Mouse (Mus musculus): ENCODE measurements around the gene Kdm5b. TPM values are rescaled to one million over a fixed set of nuclear protein-coding genes. Genes with fewer than 3 reads are reported as not detected.
"Not testable (repeated sequence)": the region's sequence is repeated elsewhere in the genome, so short reads cannot be mapped to it uniquely, and the experiment has no call there.

The Kdm5b gene
- 94.7 and 102 TPM in 2 replicates for polyA plus RNA-seq (2014; fragmentation: Nextera tagmentation; extraction: Ambion mirVana)

DNA sequence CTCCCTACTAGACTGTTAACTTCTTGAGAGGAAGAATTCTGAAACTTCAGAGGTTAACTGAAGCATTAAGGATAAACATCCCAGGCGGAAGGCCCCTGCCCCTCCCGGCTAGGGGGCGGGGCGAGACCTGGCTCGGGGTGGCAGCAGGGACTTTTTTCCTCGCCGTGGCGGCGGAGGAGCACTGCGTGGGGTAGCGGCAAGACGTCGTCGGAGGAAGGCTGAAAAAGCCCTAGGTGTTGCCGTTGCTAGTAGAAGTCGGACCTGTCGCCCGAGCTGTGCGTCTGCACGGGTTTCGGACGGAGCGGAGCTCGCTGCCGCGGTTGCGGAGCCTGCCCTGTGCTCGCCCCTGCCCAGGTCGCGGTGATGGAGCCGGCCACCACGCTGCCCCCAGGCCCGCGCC lies at the start of gene Kdm5b:
TSS of gene Kdm5b (plus strand) at position 196 of the 400 bp plus-strand sequence.
- peak; percentile 20; the same call in 1 of the 2 replicates for ATAC-seq (ENCODE audit: low FRiP score)
- WGBS = under 1% methylated on average over 34 of the region's 34 CpGs
- Histone ChIP-seq H3K4me3 (ENCODE audit: low read depth, low read length) (peak within 1 kb of the TSS; percentile 98), H3K4me1 (replicated peaks; ENCODE audit: control insufficient read depth, insufficient read depth, low read length) (peaks cover 5% of the 10 kb centered on the region), H3K27ac (ENCODE audit: low read depth, low read length) (peak within 1 kb of the TSS; percentile 83), H3K4me2 (replicated peaks; ENCODE audit: low read depth, low read length) (peak within 1 kb of the TSS; percentile 57), H3K9me3 (ENCODE audit: control insufficient read depth, low read length) (no peaks in the 10 kb centered on the region), H3K36me3 (ENCODE audit: control insufficient read depth, insufficient read depth, low read length) (no peaks in the 10 kb centered on the region), H3K27me3 (ENCODE audit: control insufficient read depth, insufficient read depth, low read length) (no peaks in the 10 kb centered on the region), H3K9ac (ENCODE audit: low read depth, low read length) (peak within 1 kb of the TSS; percentile 100)
- DNase-seq (ENCODE audit: low spot score) = peak; percentile 91

DNA sequence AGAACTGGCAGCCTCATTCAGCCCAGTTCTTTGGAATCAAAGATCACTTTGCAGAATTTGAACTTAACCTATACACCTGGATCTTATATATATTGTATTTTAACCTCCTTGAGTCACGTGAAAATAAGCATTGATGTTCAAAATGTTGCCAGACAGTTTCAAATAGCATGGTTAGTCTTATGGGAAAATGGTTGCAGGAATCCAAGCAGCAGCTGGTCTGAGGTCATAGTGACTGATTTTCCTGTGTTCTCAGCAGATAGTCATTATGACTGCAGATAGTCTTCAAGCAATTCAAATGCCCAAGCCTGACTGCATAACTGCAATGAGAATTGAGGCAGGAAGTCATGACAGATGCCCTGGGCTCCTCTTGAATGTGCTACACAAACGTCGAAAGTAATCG lies 47.8 kb upstream of the Kdm5b start:
- 76% methylated on average over 4 of the region's 4 CpGs for WGBS
- DNase-seq (ENCODE audit: low spot score) (peak; percentile 7), ATAC-seq (ENCODE audit: low FRiP score) (no peak)
- Histone ChIP-seq H3K27me3 (ENCODE audit: control insufficient read depth, insufficient read depth, low read length) (peaks cover 15% of the 10 kb centered on the region; the same call in 1 of the 2 replicates), H3K4me2 (replicated peaks; ENCODE audit: low read depth, low read length) (no peak overlapping the region), H3K4me1 (replicated peaks; ENCODE audit: control insufficient read depth, insufficient read depth, low read length) (peaks cover 3% of the 10 kb centered on the region), H3K9me3 (ENCODE audit: control insufficient read depth, low read length) (no peaks in the 10 kb centered on the region), H3K36me3 (ENCODE audit: control insufficient read depth, insufficient read depth, low read length) (no peaks in the 10 kb centered on the region), H3K9ac (ENCODE audit: low read depth, low read length) (no peak overlapping the region), H3K4me3 (ENCODE audit: low read depth, low read length) (no peak overlapping the region), H3K27ac (ENCODE audit: low read depth, low read length) (no peak overlapping the region)

DNA sequence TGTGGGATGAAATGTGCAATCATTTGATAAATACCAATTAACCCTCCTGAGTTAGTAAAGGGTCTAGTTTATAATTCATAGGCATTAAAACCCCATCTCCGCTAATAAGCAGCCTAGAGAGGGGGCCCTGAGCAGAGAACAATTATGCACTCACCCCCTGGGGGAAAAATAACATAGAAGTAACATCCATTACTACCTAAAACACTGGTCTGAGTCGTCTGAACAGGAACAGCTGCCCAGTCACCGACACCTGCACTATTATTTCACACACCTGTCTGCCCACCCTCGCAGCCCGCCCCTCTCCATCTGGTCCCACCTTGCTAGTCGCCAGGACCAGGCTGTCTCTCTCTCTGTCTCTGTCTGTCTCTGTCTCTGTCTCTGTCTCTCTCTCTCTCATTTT lies 47.4 kb upstream of the Kdm5b start:
- no peaks in the 10 kb centered on the region for H3K36me3 ChIP-seq (ENCODE audit: control insufficient read depth, insufficient read depth, low read length)
- H3K27me3 ChIP-seq (ENCODE audit: control insufficient read depth, insufficient read depth, low read length) = peaks cover 15% of the 10 kb centered on the region; the same call in 1 of the 2 replicates
- ATAC-seq (ENCODE audit: low FRiP score) (no peak), DNase-seq (ENCODE audit: low spot score) (no peak)
- no peak overlapping the region for H3K4me2 ChIP-seq (replicated peaks; ENCODE audit: low read depth, low read length)
- no peak overlapping the region for H3K4me3 ChIP-seq (ENCODE audit: low read depth, low read length)
- 59% methylated on average over 6 of the region's 6 CpGs for WGBS
- no peaks in the 10 kb centered on the region for H3K9me3 ChIP-seq (ENCODE audit: control insufficient read depth, low read length)
- H3K4me1 ChIP-seq (replicated peaks; ENCODE audit: control insufficient read depth, insufficient read depth, low read length) = peaks cover 3% of the 10 kb centered on the region
- H3K27ac ChIP-seq (ENCODE audit: low read depth, low read length) = no peak overlapping the region
- H3K9ac ChIP-seq (ENCODE audit: low read depth, low read length) = no peak overlapping the region

DNA sequence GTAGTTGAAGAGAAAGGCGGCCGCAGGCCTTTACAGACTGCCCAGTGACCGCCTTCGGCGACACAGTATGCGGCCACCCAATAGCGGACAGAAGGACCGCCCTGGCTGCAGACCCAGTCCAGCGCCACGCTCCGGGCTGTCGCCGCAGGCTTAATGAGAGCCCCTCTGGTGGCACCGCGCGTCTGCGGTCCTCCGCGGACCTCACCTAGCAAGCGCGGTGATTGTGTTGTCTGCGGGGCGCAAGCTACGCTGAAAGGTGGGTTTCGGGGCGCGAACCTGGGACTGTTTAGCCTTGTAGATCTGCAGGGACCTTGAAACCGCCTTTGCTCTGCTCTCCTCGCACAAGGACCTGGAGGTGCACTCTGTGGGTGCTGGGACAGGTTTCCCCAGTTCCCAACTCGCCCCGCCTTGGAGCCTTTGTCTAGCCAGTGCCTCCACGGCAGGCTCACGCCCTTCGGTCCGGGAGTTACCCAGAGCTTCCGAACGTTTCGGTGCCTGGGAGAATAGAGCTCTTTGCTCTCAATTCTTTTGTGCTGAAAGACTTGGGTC lies 46.6 kb upstream of the Kdm5b start:
- WGBS = 2% methylated on average over 38 of the region's 38 CpGs
- Histone ChIP-seq H3K27ac (ENCODE audit: low read depth, low read length) (no peak overlapping the region), H3K36me3 (ENCODE audit: control insufficient read depth, insufficient read depth, low read length) (no peaks in the 10 kb centered on the region), H3K27me3 (ENCODE audit: control insufficient read depth, insufficient read depth, low read length) (peaks cover 15% of the 10 kb centered on the region; the same call in 1 of the 2 replicates), H3K9me3 (ENCODE audit: control insufficient read depth, low read length) (no peaks in the 10 kb centered on the region), H3K4me3 (ENCODE audit: low read depth, low read length) (peak overlapping the region; percentile 31), H3K4me2 (replicated peaks; ENCODE audit: low read depth, low read length) (peak overlapping the region; percentile 65), H3K4me1 (replicated peaks; ENCODE audit: control insufficient read depth, insufficient read depth, low read length) (peaks cover 3% of the 10 kb centered on the region), H3K9ac (ENCODE audit: low read depth, low read length) (peak overlapping the region; percentile 49)
- 0 out of 2 replicates have a peak, but pooled peaks have one; percentile 40 for ATAC-seq (ENCODE audit: low FRiP score)
- DNase-seq (ENCODE audit: low spot score) = peak; percentile 64

DNA sequence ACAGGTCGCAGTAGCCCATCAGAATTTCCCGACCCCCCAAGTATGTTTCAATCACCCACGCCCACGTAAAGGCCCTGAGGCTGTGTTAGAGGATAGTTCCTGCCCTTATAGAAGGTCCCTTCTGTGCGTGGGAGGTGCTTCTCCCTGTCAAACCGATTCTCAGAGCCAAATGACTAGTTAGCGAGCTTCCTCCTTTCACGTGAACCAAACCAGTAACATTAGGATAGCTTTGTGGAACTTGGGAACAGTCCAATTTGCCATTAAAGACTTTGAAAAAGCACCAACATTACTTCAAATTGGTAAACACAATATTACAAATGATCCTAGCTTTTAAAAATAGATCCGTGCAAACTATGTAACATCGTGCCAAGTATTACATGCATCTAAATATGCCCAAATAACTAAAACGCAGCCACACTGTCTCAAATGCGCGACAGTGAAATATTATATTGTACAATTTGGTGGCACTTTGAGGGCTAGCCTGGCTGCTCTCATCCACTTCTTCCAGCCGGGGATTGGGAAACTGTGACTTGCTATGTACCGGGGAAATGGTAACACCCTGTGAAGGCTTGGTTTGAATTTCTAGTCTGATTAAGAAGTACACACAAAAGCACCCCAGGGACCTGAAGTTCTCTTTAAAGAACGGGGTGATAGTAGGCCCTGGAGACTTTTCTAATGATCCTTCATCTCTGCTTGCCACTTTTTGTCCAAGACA lies 45.9 kb upstream of the Kdm5b start:
- ATAC-seq (ENCODE audit: low FRiP score) (no peak), DNase-seq (ENCODE audit: low spot score) (no peak)
- 47% methylated on average over 16 of the region's 16 CpGs for WGBS
- Histone ChIP-seq H3K4me2 (replicated peaks; ENCODE audit: low read depth, low read length) (peak overlapping the region; percentile 65), H3K4me3 (ENCODE audit: low read depth, low read length) (no peak overlapping the region), H3K27ac (ENCODE audit: low read depth, low read length) (no peak overlapping the region), H3K36me3 (ENCODE audit: control insufficient read depth, insufficient read depth, low read length) (no peaks in the 10 kb centered on the region), H3K9me3 (ENCODE audit: control insufficient read depth, low read length) (no peaks in the 10 kb centered on the region), H3K9ac (ENCODE audit: low read depth, low read length) (no peak overlapping the region), H3K4me1 (replicated peaks; ENCODE audit: control insufficient read depth, insufficient read depth, low read length) (peaks cover 3% of the 10 kb centered on the region), H3K27me3 (ENCODE audit: control insufficient read depth, insufficient read depth, low read length) (peaks cover 15% of the 10 kb centered on the region; the same call in 1 of the 2 replicates)

DNA sequence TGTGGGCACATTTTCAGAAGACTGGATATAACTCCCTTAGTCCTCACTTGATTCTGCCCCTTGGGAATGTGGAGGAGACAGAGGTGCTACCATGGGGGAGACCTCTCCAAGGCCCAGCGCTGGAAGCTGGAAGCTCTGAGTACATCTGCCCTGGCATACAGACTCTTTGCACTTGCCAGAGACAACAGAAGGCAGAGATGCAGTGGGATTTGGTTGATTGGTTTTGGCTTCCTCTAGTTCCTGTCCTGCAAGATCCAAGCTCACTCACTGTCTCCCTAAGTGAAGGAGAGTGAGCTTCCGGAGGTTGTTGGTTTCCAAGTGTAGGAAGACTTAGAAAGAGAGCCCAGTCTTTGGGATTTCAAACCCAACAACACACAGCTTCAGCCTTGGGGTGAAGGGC lies 44.1 kb upstream of the Kdm5b start:
- no peak for DNase-seq (ENCODE audit: low spot score)
- peaks cover 15% of the 10 kb centered on the region; the same call in 1 of the 2 replicates for H3K27me3 ChIP-seq (ENCODE audit: control insufficient read depth, insufficient read depth, low read length)
- H3K27ac ChIP-seq (ENCODE audit: low read depth, low read length) = no peak overlapping the region
- H3K4me1 ChIP-seq (replicated peaks; ENCODE audit: control insufficient read depth, insufficient read depth, low read length) = peaks cover 3% of the 10 kb centered on the region
- H3K36me3 ChIP-seq (ENCODE audit: control insufficient read depth, insufficient read depth, low read length) = no peaks in the 10 kb centered on the region
- WGBS = 69% methylated on average over 2 of the region's 2 CpGs
- no peaks in the 10 kb centered on the region for H3K9me3 ChIP-seq (ENCODE audit: control insufficient read depth, low read length)
- no peak overlapping the region for H3K9ac ChIP-seq (ENCODE audit: low read depth, low read length)
- ATAC-seq (ENCODE audit: low FRiP score) = no peak
- H3K4me2 ChIP-seq (replicated peaks; ENCODE audit: low read depth, low read length) = no peak overlapping the region
- no peak overlapping the region for H3K4me3 ChIP-seq (ENCODE audit: low read depth, low read length)

DNA sequence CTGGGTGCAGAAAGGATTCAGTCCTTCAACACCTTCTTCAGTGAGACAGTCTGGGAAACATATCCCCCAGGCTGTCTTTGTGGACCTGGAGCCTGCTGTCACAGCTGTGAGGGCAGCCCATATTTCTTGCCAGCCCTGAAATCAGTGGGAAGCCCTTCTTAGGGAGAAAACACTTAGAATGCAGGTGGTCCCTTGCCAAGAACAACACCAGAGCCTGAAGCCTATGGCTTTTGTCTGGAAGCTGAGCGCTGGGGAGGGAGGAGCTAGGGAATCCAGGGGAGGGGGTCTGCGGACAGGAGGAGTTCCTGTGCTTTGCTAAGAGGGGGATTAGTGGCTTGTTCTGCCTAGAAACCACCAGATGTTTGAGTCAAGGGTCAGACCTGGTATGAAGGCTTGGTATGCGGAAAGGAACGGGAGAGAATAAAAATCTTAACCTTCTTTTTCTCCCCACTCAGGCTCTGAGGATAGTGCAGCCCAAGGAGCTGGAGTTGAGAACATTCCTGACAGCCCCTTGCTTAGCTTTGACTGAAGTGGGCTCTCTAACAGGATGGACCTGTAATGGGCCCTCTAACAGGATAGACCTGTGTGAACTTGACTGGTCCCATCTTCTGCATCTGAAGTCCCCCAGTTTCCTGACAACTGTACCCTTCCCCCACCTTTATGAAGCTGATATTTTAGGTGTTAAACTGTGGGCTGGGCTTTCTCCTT lies 43.3 kb upstream of the Kdm5b start:
- no peak overlapping the region for H3K9ac ChIP-seq (ENCODE audit: low read depth, low read length)

DNA sequence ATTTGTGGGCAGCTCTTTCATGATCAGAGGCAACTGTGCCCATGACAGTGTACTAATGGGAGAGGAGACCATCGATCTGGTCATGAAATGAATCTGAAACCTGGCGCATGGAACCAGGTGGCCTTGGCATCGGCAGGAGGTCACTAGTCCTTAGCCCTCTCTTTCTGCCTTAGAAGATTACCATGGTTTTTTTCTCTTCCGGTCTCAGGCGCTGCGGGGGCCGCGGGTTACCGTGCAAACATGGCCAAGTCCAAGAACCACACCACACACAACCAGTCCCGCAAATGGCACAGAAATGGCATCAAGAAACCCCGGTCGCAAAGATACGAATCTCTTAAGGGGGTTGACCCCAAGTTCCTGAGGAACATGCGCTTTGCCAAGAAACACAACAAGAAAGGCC lies 42.1 kb upstream of the Kdm5b start:
- H3K27me3 ChIP-seq (ENCODE audit: control insufficient read depth, insufficient read depth, low read length) = peaks cover 13% of the 10 kb centered on the region; the same call in 1 of the 2 replicates
- ATAC-seq (ENCODE audit: low FRiP score); H3K4me1 ChIP-seq (replicated peaks; ENCODE audit: control insufficient read depth, insufficient read depth, low read length); H3K4me3 ChIP-seq (ENCODE audit: low read depth, low read length); H3K4me2 ChIP-seq (replicated peaks; ENCODE audit: low read depth, low read length); H3K9ac ChIP-seq (ENCODE audit: low read depth, low read length); H3K36me3 ChIP-seq (ENCODE audit: control insufficient read depth, insufficient read depth, low read length); H3K27ac ChIP-seq (ENCODE audit: low read depth, low read length); DNase-seq (ENCODE audit: low spot score); H3K9me3 ChIP-seq (ENCODE audit: control insufficient read depth, low read length): not testable (repeated sequence)
- WGBS = 98% methylated on average over 14 of the region's 14 CpGs

More for the DNA sequence above, 43.3 kb upstream of the Kdm5b start:
- ATAC-seq (ENCODE audit: low FRiP score) (no peak), DNase-seq (ENCODE audit: low spot score) (peak; percentile 44)
- no peak overlapping the region for H3K4me3 ChIP-seq (ENCODE audit: low read depth, low read length)
- no peak overlapping the region for H3K27ac ChIP-seq (ENCODE audit: low read depth, low read length)
- peaks cover 3% of the 10 kb centered on the region for H3K4me1 ChIP-seq (replicated peaks; ENCODE audit: control insufficient read depth, insufficient read depth, low read length)
- H3K27me3 ChIP-seq (ENCODE audit: control insufficient read depth, insufficient read depth, low read length) = peaks cover 15% of the 10 kb centered on the region; the same call in 1 of the 2 replicates
- H3K4me2 ChIP-seq (replicated peaks; ENCODE audit: low read depth, low read length) = no peak overlapping the region
- no peaks in the 10 kb centered on the region for H3K36me3 ChIP-seq (ENCODE audit: control insufficient read depth, insufficient read depth, low read length)
- H3K9me3 ChIP-seq (ENCODE audit: control insufficient read depth, low read length) = no peaks in the 10 kb centered on the region
- WGBS = 16% methylated on average over 4 of the region's 4 CpGs
